Mouse (Mus musculus) limb, embryonic 11.5 days (tissue): Measurements from ENCODE around the gene Nebl. TPM values are rescaled to one million over a fixed set of nuclear protein-coding genes. Genes with fewer than 3 reads are reported as not detected.

Experiments used
- ATAC-seq: fragments of 200-750 bp; cut with Nextera tagmentation; 2 replicates; pipeline ENCODE4 v1.8.0; 2017; ENCODE audit warnings: low read depth; ENCODE audit not compliant: insufficient number of reproducible peaks, low FRiP score, low TSS enrichment
- DNase-seq: peaks from one replicate; pipeline ENCODE4 v3.0.0-alpha.2; 2015; ENCODE audit warnings: low spot score
- H3K27ac ChIP-seq: fragments of 300-500 bp; sonication (generic); replicated peaks from 2 replicates; pipeline ENCODE4 v1.5.1; 2014; ENCODE audit warnings: low read depth, mild to moderate bottlenecking, low read length
- H3K27me3 ChIP-seq: fragments of 300-500 bp; sonication (generic); 2 replicates; pipeline ENCODE4 v1.6.1; 2014; ENCODE audit warnings: mild to moderate bottlenecking, low read length, mixed read lengths; ENCODE audit not compliant: control insufficient read depth, insufficient read depth
- H3K36me3 ChIP-seq: fragments of 300-500 bp; sonication (generic); 2 replicates; pipeline ENCODE4 v1.6.1; 2014; ENCODE audit warnings: mild to moderate bottlenecking, low read length, moderate library complexity, mixed read lengths; ENCODE audit not compliant: control insufficient read depth, insufficient read depth
- H3K4me1 ChIP-seq: fragments of 300-500 bp; sonication (generic); 2 replicates; pipeline ENCODE4 v1.6.1; 2014; ENCODE audit warnings: low read length, mixed read lengths; ENCODE audit not compliant: control insufficient read depth, insufficient read depth
- H3K4me2 ChIP-seq: fragments of 300-500 bp; sonication (generic); 2 replicates; pipeline ENCODE4 v1.6.1; 2014; ENCODE audit warnings: low read depth, mild to moderate bottlenecking, moderate library complexity; ENCODE audit not compliant: severe bottlenecking
- H3K4me3 ChIP-seq: fragments of 300-500 bp; sonication (generic); 2 replicates; pipeline ENCODE4 v1.5.1; 2014; ENCODE audit warnings: low read depth, low read length
- H3K9ac ChIP-seq: fragments of 300-500 bp; sonication (generic); 2 replicates; pipeline ENCODE4 v1.6.1; 2014; ENCODE audit warnings: mild to moderate bottlenecking, low read length
- H3K9me3 ChIP-seq: fragments of 300-500 bp; sonication (generic); 2 replicates; pipeline ENCODE4 v1.6.1; 2016; ENCODE audit warnings: low read length; ENCODE audit not compliant: control insufficient read depth
- whole genome bisulfite sequencing: fragments of 180-500 bp; shearing (Covaris S2); extraction: QIAGEN DNeasy Blood & Tissue Kit; methylation state at CpG from one replicate; pipeline ENCODE4 v1.1.7; 2014; 5-methylcytosine and 5-hydroxymethylcytosine counted together
- polyA plus RNA-seq: library from polyadenylated mRNA; unstranded; fragments of >200 nt; fragmentation: Nextera tagmentation; extraction: Ambion mirVana; gene quantifications from 2 replicates; pipeline ENCODE4 v1.2.1, GENCODE M21; 2014

Nebl gene
- polyA plus RNA-seq, 1 experiment from 2014 or later: 4.8 TPM

GRCm38 (mm10) chr2:17436739-17437440 lies 294.4 kb downstream of the Nebl start:
- no peak for DNase-seq
- Histone ChIP-seq H3K9ac (no peak overlapping the region), H3K36me3 (no peaks in the 10 kb centered on the region), H3K27me3 (no peaks in the 10 kb centered on the region), H3K27ac (no peak overlapping the region), H3K4me2 (no peak overlapping the region), H3K4me3 (no peak overlapping the region), H3K9me3 (no peaks in the 10 kb centered on the region), H3K4me1 (no peaks in the 10 kb centered on the region)
- ATAC-seq: no peak
- WGBS: 92% methylated on average over 10 of the region's 10 CpGs

- no peak for DNase-seq
- no peak overlapping the region for H3K27ac ChIP-seq
- ATAC-seq: no peak
- H3K9me3 ChIP-seq: no peaks in the 10 kb centered on the region
- no peaks in the 10 kb centered on the region for H3K27me3 ChIP-seq
- no peaks in the 10 kb centered on the region for H3K36me3 ChIP-seq
- 89% methylated on average over 4 of the region's 4 CpGs for WGBS
- no peak overlapping the region for H3K4me3 ChIP-seq
- H3K4me1 ChIP-seq: no peaks in the 10 kb centered on the region
- no peak overlapping the region for H3K9ac ChIP-seq
- no peak overlapping the region for H3K4me2 ChIP-seq
These were observed 296.0 kb downstream of the Nebl start for GRCm38 (mm10) chr2:17435217-17435616.

- no peak for ATAC-seq
These were observed 302.2 kb downstream of the Nebl start for GRCm38 (mm10) chr2:17429028-17429427.

GRCm38 (mm10) chr2:17428156-17428555 lies 303.1 kb downstream of the Nebl start:
- WGBS: 94% methylated on average over 4 of the region's 4 CpGs
- H3K4me2 ChIP-seq: no peak overlapping the region
- H3K4me1 ChIP-seq: no peaks in the 10 kb centered on the region
- no peak for DNase-seq
- no peaks in the 10 kb centered on the region for H3K36me3 ChIP-seq
- H3K9me3 ChIP-seq: no peaks in the 10 kb centered on the region
- no peaks in the 10 kb centered on the region for H3K27me3 ChIP-seq
- H3K4me3 ChIP-seq: no peak overlapping the region
- no peak for ATAC-seq
- no peak overlapping the region for H3K9ac ChIP-seq
- H3K27ac ChIP-seq: no peak overlapping the region

More at GRCm38 (mm10) chr2:17429028-17429427, 302.2 kb downstream of the Nebl start:
- no peak for DNase-seq
- no peaks in the 10 kb centered on the region for H3K27me3 ChIP-seq
- no peak overlapping the region for H3K4me2 ChIP-seq
- no peaks in the 10 kb centered on the region for H3K9me3 ChIP-seq
- no peaks in the 10 kb centered on the region for H3K4me1 ChIP-seq
- H3K9ac ChIP-seq: no peak overlapping the region
- no peak overlapping the region for H3K4me3 ChIP-seq
- H3K36me3 ChIP-seq: no peaks in the 10 kb centered on the region
- WGBS: 80% methylated on average over 4 of the region's 4 CpGs
- H3K27ac ChIP-seq: no peak overlapping the region

GRCm38 (mm10) chr2:17422967-17423366 lies 308.3 kb downstream of the Nebl start:
- no peaks in the 10 kb centered on the region for H3K27me3 ChIP-seq
- no peak overlapping the region for H3K4me3 ChIP-seq
- no peak overlapping the region for H3K9ac ChIP-seq
- no peaks in the 10 kb centered on the region for H3K4me1 ChIP-seq
- no peak overlapping the region for H3K4me2 ChIP-seq
- DNase-seq (peak; percentile 41), ATAC-seq (no peak)
- no peak overlapping the region for H3K27ac ChIP-seq
- WGBS: 7% methylated on average over 1 of the region's 1 CpGs
- H3K9me3 ChIP-seq: no peaks in the 10 kb centered on the region
- H3K36me3 ChIP-seq: no peaks in the 10 kb centered on the region

GRCm38 (mm10) chr2:17415347-17415746 lies 315.9 kb downstream of the Nebl start:
- Histone ChIP-seq H3K4me2 (no peak overlapping the region), H3K27ac (no peak overlapping the region), H3K4me1 (no peaks in the 10 kb centered on the region), H3K36me3 (no peaks in the 10 kb centered on the region), H3K9ac (no peak overlapping the region), H3K4me3 (no peak overlapping the region), H3K9me3 (no peaks in the 10 kb centered on the region), H3K27me3 (no peaks in the 10 kb centered on the region)
- DNase-seq (no peak), ATAC-seq (no peak)
- WGBS: 29% methylated on average over 4 of the region's 4 CpGs

GRCm38 (mm10) chr2:17414324-17414723 lies 316.9 kb downstream of the Nebl start:
- no peaks in the 10 kb centered on the region for H3K27me3 ChIP-seq
- H3K4me3 ChIP-seq: no peak overlapping the region
- no peaks in the 10 kb centered on the region for H3K4me1 ChIP-seq
- ATAC-seq (no peak), DNase-seq (no peak)
- H3K4me2 ChIP-seq: no peak overlapping the region
- H3K9me3 ChIP-seq: no peaks in the 10 kb centered on the region
- H3K36me3 ChIP-seq: no peaks in the 10 kb centered on the region
- no peak overlapping the region for H3K9ac ChIP-seq
- 86% methylated on average over 2 of the region's 2 CpGs for WGBS
- H3K27ac ChIP-seq: no peak overlapping the region

GRCm38 (mm10) chr2:17413496-17414268 lies 317.6 kb downstream of the Nebl start:
- H3K4me3 ChIP-seq: no peak overlapping the region
- no peaks in the 10 kb centered on the region for H3K9me3 ChIP-seq
- DNase-seq (no peak), ATAC-seq (no peak)
- H3K9ac ChIP-seq: no peak overlapping the region
- H3K4me1 ChIP-seq: no peaks in the 10 kb centered on the region
- H3K27ac ChIP-seq: no peak overlapping the region
- 72% methylated on average over 8 of the region's 8 CpGs for WGBS
- H3K4me2 ChIP-seq: no peak overlapping the region
- no peaks in the 10 kb centered on the region for H3K27me3 ChIP-seq
- no peaks in the 10 kb centered on the region for H3K36me3 ChIP-seq
